Mouse (Mus musculus): ENCODE measurements at regions not wholly inside any gene's neighbourhood (a gene's known extent, or its start where the extent isn't known, plus 50 kb on each side); places are given as distances from the start of the nearest gene placed in this dataset.

DNA sequence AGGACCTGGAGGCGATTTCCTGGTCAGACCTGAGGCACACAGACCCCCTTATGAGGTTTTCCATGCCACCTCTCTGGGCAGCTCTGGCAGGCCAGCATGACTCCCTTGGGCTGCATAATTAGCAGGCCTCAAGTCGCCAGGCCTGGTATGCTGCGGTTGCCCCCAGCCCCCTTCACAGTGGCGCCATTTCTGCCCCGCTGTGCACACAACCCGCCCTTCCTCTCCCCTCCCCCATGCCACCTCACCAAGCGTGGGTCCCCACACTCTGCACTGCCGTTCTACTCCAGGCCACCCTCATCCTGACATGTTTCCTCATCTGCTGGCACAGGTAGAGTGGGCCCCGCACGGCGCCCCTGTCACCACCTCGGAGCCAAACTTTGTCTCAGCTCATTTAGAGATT lies 339.3 kb downstream of the Sox9 start:
- TF ChIP-seq CTCF (conservative IDR thresholded peaks at IDR 0.05; ENCODE audit: insufficient read depth, insufficient read length, low read depth, low read length) (no peak), POLR2A (IDR thresholded peaks at IDR 0.05; ENCODE audit: low read depth, low read length) (no peak)

All from kidney, adult 2 months (tissue).